Mouse (Mus musculus): ENCODE measurements around the gene Taok2.

DNA sequence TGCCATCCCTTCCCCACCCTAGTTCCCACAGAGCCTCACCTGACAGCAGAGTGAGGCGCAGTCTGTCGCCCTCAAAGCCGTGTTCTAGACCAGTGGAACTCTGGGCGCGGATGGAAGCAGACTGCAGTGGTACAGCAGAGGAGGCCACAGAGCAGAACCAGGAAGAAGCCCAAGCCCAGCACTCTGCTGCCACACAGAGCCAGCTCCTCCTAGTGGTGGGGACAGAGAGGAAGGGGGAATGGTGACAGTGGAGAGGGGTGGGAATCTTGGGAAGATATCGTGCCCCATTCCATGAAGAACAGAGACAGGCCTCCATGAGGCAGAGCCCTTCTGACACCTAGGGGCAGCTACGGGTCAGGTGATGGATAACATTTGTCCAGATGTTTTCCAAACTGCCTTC, 4.3 kb upstream of the Taok2 start:
- TF ChIP-seq CTCF (IDR thresholded peaks at IDR 0.05; ENCODE audit: insufficient read depth, low read length) (peak; percentile 80), POLR2A (IDR thresholded peaks at IDR 0.05; ENCODE audit: borderline replicate concordance, extremely low read depth, low read depth, low read length) (no peak)

Data from lung, adult 2 months (tissue).